Mouse (Mus musculus): ENCODE measurements around the gene Mef2a. TPM values are rescaled to one million over a fixed set of nuclear protein-coding genes. Genes with fewer than 3 reads are reported as not detected.

Mef2a gene
- polyA plus RNA-seq, 1 experiment from 2014 or later = 23.6 TPM

DNA sequence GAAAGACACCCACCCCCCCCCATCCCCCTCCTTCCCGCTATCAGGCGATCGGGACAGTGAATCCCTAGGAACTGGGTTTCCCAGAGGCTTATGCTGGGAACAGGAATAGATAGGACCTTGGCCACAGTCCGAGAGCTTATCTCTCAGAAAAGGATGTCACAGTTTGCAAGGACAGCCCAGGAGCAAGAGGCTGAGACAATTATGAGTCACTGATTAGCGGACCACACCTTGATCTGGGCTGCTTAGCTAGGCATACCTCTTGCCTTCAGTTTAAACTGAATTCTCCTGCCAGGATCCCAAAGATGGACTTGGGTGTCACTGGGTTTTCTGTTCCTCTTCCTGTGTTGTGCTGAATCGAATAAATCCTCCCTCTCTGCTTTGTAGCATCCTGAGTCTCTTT lies 156.3 kb downstream of the Mef2a start:
- H3K4me2 ChIP-seq = no peak overlapping the region
- no peak overlapping the region for H3K9ac ChIP-seq (ENCODE audit: low read depth, low read length)
- DNase-seq (ENCODE audit: low spot score) = no peak
- peaks cover 5% of the 10 kb centered on the region for H3K4me1 ChIP-seq (replicated peaks; ENCODE audit: control insufficient read depth, insufficient read depth, low read length)
- H3K36me3 ChIP-seq (ENCODE audit: control insufficient read depth, insufficient read depth, low read length) = no peaks in the 10 kb centered on the region
- no peak overlapping the region for H3K27ac ChIP-seq (ENCODE audit: low read depth, low read length)
- H3K4me3 ChIP-seq (ENCODE audit: low read depth, low read length) = no peak overlapping the region
- ATAC-seq (replicated peaks; ENCODE audit: low FRiP score) = peak; percentile 64; the same call in 1 of the 2 replicates
- no peaks in the 10 kb centered on the region for H3K27me3 ChIP-seq (replicated peaks; ENCODE audit: control insufficient read depth, insufficient read depth, low read length)
- WGBS = 55% methylated on average over 6 of the region's 6 CpGs
- no peaks in the 10 kb centered on the region for H3K9me3 ChIP-seq (ENCODE audit: control insufficient read depth, low read length)

DNA sequence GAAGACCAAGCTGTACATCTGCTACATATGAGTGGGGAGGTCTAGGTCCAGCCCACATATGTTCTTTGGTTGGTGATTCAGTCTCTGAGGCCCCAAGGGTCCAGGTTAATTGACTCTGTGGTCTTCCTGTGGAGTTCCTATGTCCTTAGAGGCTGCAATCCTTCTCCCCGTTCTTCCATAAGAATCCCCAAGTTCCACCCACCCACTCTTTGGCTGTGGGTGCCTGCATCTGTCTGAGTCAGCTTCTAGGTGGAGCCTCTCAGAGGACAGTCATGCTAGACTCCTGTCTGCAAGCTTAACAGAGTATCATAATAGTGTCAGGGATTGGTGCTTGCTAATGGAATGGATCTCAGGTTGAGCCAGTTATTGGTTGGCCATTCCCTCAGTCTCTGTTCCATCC lies 159.1 kb downstream of the Mef2a start:
- Histone ChIP-seq H3K9me3 (ENCODE audit: control insufficient read depth, low read length) (no peaks in the 10 kb centered on the region), H3K9ac (ENCODE audit: low read depth, low read length) (no peak overlapping the region), H3K4me3 (ENCODE audit: low read depth, low read length) (no peak overlapping the region), H3K27me3 (replicated peaks; ENCODE audit: control insufficient read depth, insufficient read depth, low read length) (no peaks in the 10 kb centered on the region), H3K27ac (ENCODE audit: low read depth, low read length) (no peak overlapping the region), H3K36me3 (ENCODE audit: control insufficient read depth, insufficient read depth, low read length) (no peaks in the 10 kb centered on the region), H3K4me2 (no peak overlapping the region), H3K4me1 (replicated peaks; ENCODE audit: control insufficient read depth, insufficient read depth, low read length) (peaks cover 17% of the 10 kb centered on the region)
- ATAC-seq (replicated peaks; ENCODE audit: low FRiP score) (no peak), DNase-seq (ENCODE audit: low spot score) (no peak)
- 88% methylated on average over 1 of the region's 1 CpGs for WGBS

DNA sequence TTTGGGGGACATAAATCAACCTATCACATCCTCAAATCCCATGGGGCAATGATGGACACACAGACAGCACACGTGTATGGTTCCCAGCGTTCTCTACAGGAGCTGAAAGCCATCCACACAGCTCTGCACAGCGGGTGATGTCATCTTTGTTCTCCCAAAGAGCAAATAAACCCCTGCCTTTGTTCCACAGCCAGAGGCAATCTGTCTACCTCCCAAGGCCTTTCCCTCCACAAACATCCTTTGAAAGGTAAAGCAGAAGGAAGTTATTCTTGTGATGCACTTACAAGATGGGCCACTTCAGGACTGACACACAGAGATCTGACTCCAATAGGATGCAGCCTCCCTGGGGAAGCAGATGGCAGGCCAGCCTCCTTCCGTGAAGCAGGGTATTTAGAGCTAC lies 160.7 kb downstream of the Mef2a start:
- no peak overlapping the region for H3K4me2 ChIP-seq
- no peak overlapping the region for H3K9ac ChIP-seq (ENCODE audit: low read depth, low read length)
- H3K4me3 ChIP-seq (ENCODE audit: low read depth, low read length) = no peak overlapping the region
- H3K36me3 ChIP-seq (ENCODE audit: control insufficient read depth, insufficient read depth, low read length) = no peaks in the 10 kb centered on the region
- no peaks in the 10 kb centered on the region for H3K9me3 ChIP-seq (ENCODE audit: control insufficient read depth, low read length)
- WGBS = 66% methylated on average over 4 of the region's 4 CpGs
- ATAC-seq (replicated peaks; ENCODE audit: low FRiP score) (no peak), DNase-seq (ENCODE audit: low spot score) (no peak)
- no peaks in the 10 kb centered on the region for H3K27me3 ChIP-seq (replicated peaks; ENCODE audit: control insufficient read depth, insufficient read depth, low read length)
- no peak overlapping the region for H3K27ac ChIP-seq (ENCODE audit: low read depth, low read length)
- H3K4me1 ChIP-seq (replicated peaks; ENCODE audit: control insufficient read depth, insufficient read depth, low read length) = peaks cover 17% of the 10 kb centered on the region

DNA sequence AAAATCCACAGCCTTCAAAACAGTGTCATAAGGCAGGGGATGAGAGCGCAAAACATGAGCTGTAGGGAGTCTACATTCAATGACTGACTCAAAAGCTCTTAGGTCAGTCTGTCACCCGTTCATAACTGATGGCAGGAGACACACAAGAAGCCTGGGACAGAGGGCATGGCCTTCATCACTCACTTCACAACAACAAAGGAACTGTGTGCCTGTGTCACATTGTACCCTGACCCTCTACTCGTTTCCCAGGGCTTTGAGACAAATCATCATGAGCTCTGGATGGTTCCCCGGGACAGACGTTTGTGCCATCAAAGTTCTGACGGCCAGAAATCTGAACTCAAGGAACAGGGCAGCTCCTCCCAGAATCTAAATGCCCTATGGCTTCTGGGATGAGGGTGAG lies 161.3 kb downstream of the Mef2a start:
- H3K4me2 ChIP-seq = no peak overlapping the region
- DNase-seq (ENCODE audit: low spot score) (no peak), ATAC-seq (replicated peaks; ENCODE audit: low FRiP score) (no peak)
- WGBS = 67% methylated on average over 6 of the region's 6 CpGs
- H3K4me3 ChIP-seq (ENCODE audit: low read depth, low read length) = no peak overlapping the region
- no peak overlapping the region for H3K27ac ChIP-seq (ENCODE audit: low read depth, low read length)
- no peaks in the 10 kb centered on the region for H3K27me3 ChIP-seq (replicated peaks; ENCODE audit: control insufficient read depth, insufficient read depth, low read length)
- no peaks in the 10 kb centered on the region for H3K36me3 ChIP-seq (ENCODE audit: control insufficient read depth, insufficient read depth, low read length)
- peaks cover 13% of the 10 kb centered on the region for H3K4me1 ChIP-seq (replicated peaks; ENCODE audit: control insufficient read depth, insufficient read depth, low read length)
- no peaks in the 10 kb centered on the region for H3K9me3 ChIP-seq (ENCODE audit: control insufficient read depth, low read length)
- H3K9ac ChIP-seq (ENCODE audit: low read depth, low read length) = no peak overlapping the region

DNA sequence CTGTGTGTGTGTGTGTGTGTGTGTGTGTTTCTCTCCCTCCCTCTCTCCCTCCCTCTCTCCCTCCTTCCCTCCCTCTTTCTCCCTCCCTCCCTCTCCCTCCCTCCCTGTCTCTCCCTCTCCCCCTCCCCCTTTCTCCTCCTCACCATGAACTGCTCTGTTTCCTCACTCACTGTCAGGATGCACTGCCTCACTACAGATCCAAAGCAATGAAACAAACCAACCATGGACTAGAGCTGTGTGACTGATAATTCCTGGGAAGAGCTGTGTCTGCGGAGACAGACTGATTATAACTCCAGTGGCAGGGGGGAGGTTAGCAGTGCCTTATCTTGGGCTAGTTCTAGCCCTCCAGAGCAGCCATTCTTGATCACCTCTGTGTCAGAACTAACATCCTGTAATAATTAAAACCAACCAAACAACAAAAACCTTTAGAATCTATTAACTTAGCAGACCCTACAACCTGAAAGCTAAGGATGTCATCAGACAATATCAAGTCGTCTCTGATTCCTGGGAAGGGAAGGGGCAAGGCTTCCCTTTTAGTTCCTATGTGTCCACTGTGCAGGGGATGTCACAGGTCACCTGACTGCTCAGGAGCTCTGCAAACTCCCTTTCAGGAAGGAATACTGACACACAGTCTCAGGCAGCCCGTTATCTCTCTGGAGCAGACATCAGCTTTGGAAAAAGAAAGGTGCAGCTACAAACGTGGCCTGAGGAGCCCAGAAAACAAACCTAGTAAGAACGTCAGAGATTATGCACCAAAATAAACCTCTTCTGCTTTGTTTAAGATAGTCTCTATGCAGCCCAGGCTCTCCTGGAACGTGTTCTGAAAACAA lies 162.4 kb downstream of the Mef2a start:
- no peak for DNase-seq (ENCODE audit: low spot score)
- no peak overlapping the region for H3K9ac ChIP-seq (ENCODE audit: low read depth, low read length)
- H3K4me2 ChIP-seq = peak overlapping the region; percentile 14; the same call in 1 of the 2 replicates
- 23% methylated on average over 6 of the region's 6 CpGs for WGBS
- no peaks in the 10 kb centered on the region for H3K9me3 ChIP-seq (ENCODE audit: control insufficient read depth, low read length)
- H3K4me3 ChIP-seq (ENCODE audit: low read depth, low read length) = no peak overlapping the region
- peak overlapping the region; percentile 66; the same call in 1 of the 2 replicates for H3K27ac ChIP-seq (ENCODE audit: low read depth, low read length)
- H3K36me3 ChIP-seq (ENCODE audit: control insufficient read depth, insufficient read depth, low read length) = no peaks in the 10 kb centered on the region
- ATAC-seq (replicated peaks; ENCODE audit: low FRiP score) = peak; percentile 89
- peaks cover 13% of the 10 kb centered on the region for H3K4me1 ChIP-seq (replicated peaks; ENCODE audit: control insufficient read depth, insufficient read depth, low read length)
- H3K27me3 ChIP-seq (replicated peaks; ENCODE audit: control insufficient read depth, insufficient read depth, low read length) = no peaks in the 10 kb centered on the region

DNA sequence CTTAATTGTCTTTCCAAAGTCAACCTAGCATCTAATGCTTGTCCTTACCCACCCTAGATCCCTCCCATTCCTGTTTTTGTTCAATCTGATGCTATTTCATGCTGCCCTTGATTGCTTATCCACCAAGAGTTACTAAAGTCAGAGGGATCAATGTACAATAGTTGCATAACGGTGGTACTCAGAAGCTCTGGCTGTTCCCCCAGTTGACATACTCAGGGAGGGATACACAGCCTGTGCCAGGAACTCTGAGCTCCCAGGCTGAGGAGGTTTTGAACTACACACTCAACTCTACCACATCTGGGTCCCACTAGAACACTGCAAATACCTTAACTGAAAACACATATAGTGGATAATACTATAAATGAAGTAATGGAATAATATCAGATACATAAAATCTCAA lies 164.3 kb downstream of the Mef2a start:
- H3K9me3 ChIP-seq (ENCODE audit: control insufficient read depth, low read length) = no peaks in the 10 kb centered on the region
- no peak overlapping the region for H3K4me2 ChIP-seq
- no peak for ATAC-seq (replicated peaks; ENCODE audit: low FRiP score)
- no peak for DNase-seq (ENCODE audit: low spot score)
- no peak overlapping the region for H3K4me3 ChIP-seq (ENCODE audit: low read depth, low read length)
- 69% methylated on average over 1 of the region's 1 CpGs for WGBS
- H3K27ac ChIP-seq (ENCODE audit: low read depth, low read length) = no peak overlapping the region
- H3K4me1 ChIP-seq (replicated peaks; ENCODE audit: control insufficient read depth, insufficient read depth, low read length) = peaks cover 13% of the 10 kb centered on the region
- no peaks in the 10 kb centered on the region for H3K27me3 ChIP-seq (replicated peaks; ENCODE audit: control insufficient read depth, insufficient read depth, low read length)
- H3K36me3 ChIP-seq (ENCODE audit: control insufficient read depth, insufficient read depth, low read length) = no peaks in the 10 kb centered on the region
- no peak overlapping the region for H3K9ac ChIP-seq (ENCODE audit: low read depth, low read length)

DNA sequence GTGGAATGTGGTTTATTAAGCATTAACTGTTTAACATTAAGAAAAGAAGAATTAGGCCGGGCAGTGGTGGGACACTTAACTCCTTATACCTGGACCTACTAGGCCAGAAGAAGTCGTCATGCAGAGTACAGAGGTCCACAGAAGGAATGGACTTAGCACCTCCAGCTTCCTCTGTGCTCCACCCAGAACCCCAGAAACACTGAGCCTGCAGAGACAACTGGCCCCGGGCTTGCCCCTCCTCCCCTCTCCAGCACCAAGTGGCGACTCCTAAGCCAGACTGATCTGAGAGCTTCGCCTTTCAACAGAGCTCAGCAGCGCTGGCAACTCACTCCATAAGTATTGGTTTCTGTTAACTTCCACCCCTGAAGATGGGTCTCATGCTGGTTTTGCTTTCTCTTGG lies 165.0 kb downstream of the Mef2a start:
- DNase-seq (ENCODE audit: low spot score) (no peak), ATAC-seq (replicated peaks; ENCODE audit: low FRiP score) (no peak)
- Histone ChIP-seq H3K4me1 (replicated peaks; ENCODE audit: control insufficient read depth, insufficient read depth, low read length) (peaks cover 13% of the 10 kb centered on the region), H3K9ac (ENCODE audit: low read depth, low read length) (no peak overlapping the region), H3K27ac (ENCODE audit: low read depth, low read length) (no peak overlapping the region), H3K27me3 (replicated peaks; ENCODE audit: control insufficient read depth, insufficient read depth, low read length) (no peaks in the 10 kb centered on the region), H3K36me3 (ENCODE audit: control insufficient read depth, insufficient read depth, low read length) (no peaks in the 10 kb centered on the region), H3K4me3 (ENCODE audit: low read depth, low read length) (no peak overlapping the region), H3K4me2 (no peak overlapping the region), H3K9me3 (ENCODE audit: control insufficient read depth, low read length) (no peaks in the 10 kb centered on the region)
- 41% methylated on average over 6 of the region's 6 CpGs for WGBS

DNA sequence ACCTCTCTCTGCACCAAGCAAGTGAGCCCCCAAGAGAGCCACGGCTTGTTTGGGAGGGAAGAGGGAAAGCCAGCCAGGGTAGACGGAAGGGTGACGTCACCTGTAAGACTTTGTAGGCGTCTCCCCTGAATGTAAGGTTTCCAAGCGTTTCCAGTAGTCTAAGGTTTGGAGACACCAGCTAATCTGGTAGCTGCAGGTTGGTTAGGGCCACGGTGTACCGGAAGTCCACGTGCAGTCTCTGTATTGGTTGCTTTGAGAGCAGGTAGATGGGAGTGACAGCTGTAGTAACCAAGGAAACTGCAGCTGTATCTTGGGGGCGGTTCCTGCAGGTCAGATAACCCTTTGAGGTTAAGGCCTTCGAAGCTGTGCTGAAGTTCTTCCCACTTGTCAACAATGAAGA lies 166.2 kb downstream of the Mef2a start:
- no peak overlapping the region for H3K4me3 ChIP-seq (ENCODE audit: low read depth, low read length)
- H3K9me3 ChIP-seq (ENCODE audit: control insufficient read depth, low read length) = no peaks in the 10 kb centered on the region
- no peak for DNase-seq (ENCODE audit: low spot score)
- 66% methylated on average over 10 of the region's 10 CpGs for WGBS
- ATAC-seq (replicated peaks; ENCODE audit: low FRiP score) = no peak
- H3K4me2 ChIP-seq = no peak overlapping the region
- no peak overlapping the region for H3K9ac ChIP-seq (ENCODE audit: low read depth, low read length)
- H3K27me3 ChIP-seq (replicated peaks; ENCODE audit: control insufficient read depth, insufficient read depth, low read length) = no peaks in the 10 kb centered on the region
- no peaks in the 10 kb centered on the region for H3K36me3 ChIP-seq (ENCODE audit: control insufficient read depth, insufficient read depth, low read length)
- H3K4me1 ChIP-seq (replicated peaks; ENCODE audit: control insufficient read depth, insufficient read depth, low read length) = peaks cover 13% of the 10 kb centered on the region
- H3K27ac ChIP-seq (ENCODE audit: low read depth, low read length) = no peak overlapping the region

DNA sequence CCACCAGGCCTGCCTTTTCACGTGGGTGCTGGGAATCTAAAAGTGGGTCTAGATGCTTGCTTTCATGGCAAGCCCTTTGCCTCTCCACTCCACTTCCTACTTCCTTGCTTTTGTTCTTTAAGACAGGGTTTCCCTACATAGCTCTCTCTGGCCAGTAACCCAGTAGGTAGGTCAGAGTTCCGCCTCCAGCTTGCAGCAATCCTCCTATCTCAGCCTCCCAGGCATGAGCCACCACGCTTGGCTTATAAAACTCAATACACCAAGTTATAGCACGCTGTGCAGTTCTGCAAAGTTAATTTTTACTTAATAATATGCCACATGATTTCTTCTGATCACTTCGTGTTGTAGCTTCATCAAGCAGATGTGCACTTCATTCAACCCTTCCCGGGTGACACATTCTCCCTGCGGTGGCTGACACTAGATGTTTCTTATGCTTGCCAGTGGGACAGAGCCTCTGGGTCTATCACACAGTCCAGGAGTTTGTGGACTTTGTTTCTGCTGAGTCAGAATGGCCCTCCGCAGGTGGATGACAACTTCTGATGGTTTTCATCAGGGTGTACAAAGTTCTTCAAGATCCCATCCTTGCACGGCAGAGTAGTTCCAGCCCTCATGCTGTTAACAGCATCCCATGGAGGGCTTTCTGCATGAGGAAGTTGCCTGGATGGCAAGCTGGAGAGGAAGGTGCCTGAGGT lies 166.8 kb downstream of the Mef2a start:
- H3K27ac ChIP-seq (ENCODE audit: low read depth, low read length) = no peak overlapping the region
- WGBS = 78% methylated on average over 9 of the region's 9 CpGs

More for the DNA sequence above, 166.8 kb downstream of the Mef2a start:
- no peaks in the 10 kb centered on the region for H3K36me3 ChIP-seq (ENCODE audit: control insufficient read depth, insufficient read depth, low read length)
- H3K9ac ChIP-seq (ENCODE audit: low read depth, low read length) = no peak overlapping the region
- DNase-seq (ENCODE audit: low spot score) = no peak
- H3K4me3 ChIP-seq (ENCODE audit: low read depth, low read length) = no peak overlapping the region
- no peaks in the 10 kb centered on the region for H3K27me3 ChIP-seq (replicated peaks; ENCODE audit: control insufficient read depth, insufficient read depth, low read length)
- no peak overlapping the region for H3K4me2 ChIP-seq
- H3K4me1 ChIP-seq (replicated peaks; ENCODE audit: control insufficient read depth, insufficient read depth, low read length) = peaks cover 7% of the 10 kb centered on the region
- no peak for ATAC-seq (replicated peaks; ENCODE audit: low FRiP score)
- H3K9me3 ChIP-seq (ENCODE audit: control insufficient read depth, low read length) = no peaks in the 10 kb centered on the region

Data from liver, embryonic 11.5 days (tissue).